Mouse (Mus musculus) cerebellum, adult 2 months (tissue): ENCODE results near the gene Abcf3.

ENCODE experiments used
- CTCF ChIP-seq: fragments of 200-500 bp; IDR thresholded peaks from 2 replicates; pipeline ENCODE4 v1.5.1; 2011; ENCODE audit warnings: low read depth, mild to moderate bottlenecking, control low read depth, low read length, moderate library complexity, borderline replicate concordance; ENCODE audit not compliant: insufficient read depth
- POLR2A ChIP-seq: fragments of 200-500 bp; IDR thresholded peaks from 2 replicates; pipeline ENCODE4 v1.6.1; 2011; ENCODE audit warnings: low read length, control low read depth, borderline replicate concordance; ENCODE audit not compliant: insufficient read depth

GRCm38 (mm10) chr16:20537601-20538320 is 10.6 kb upstream of the Abcf3 start:
- no peak for TF ChIP-seq POLR2A
- no peak for TF ChIP-seq CTCF
